Comparison of ENCODE assay signal across 8 mouse cellular contexts in genomic region chr1:131199118-131199821, GRCm38 (mm10). TPM values are rescaled to one million over a fixed set of nuclear protein-coding genes. Genes with fewer than 3 reads are reported as not detected.
DNase-seq lines count a peak whose midpoint lies in the region; ATAC-seq and TF ChIP-seq lines count a peak whose summit lies in the region.

No protein-coding gene starts in this region.

- H3K36me3 ChIP-seq in kidney, embryonic 14.5 days (ENCODE audit: control insufficient read depth, insufficient read depth, low read length), result no peaks in the 10 kb centered on the region
- H3K36me3 ChIP-seq in limb, embryonic 13.5 days, result no peaks in the 10 kb centered on the region
- H3K36me3 ChIP-seq in hindbrain, embryonic 16.5 days (ENCODE audit: control insufficient read depth, insufficient read depth, low read length), result no peaks in the 10 kb centered on the region

- no peak for TF ChIP-seq POLR2A in bone marrow macrophage, adult 2 months (IDR thresholded peaks at IDR 0.05; ENCODE audit: borderline replicate concordance, low read depth, low read length)

- H3K9me3 ChIP-seq in kidney, embryonic 14.5 days (ENCODE audit: control insufficient read depth, low read length), result no peaks in the 10 kb centered on the region
- H3K9me3 ChIP-seq in limb, embryonic 13.5 days, result no peaks in the 10 kb centered on the region
- H3K9me3 ChIP-seq in hindbrain, embryonic 16.5 days (ENCODE audit: control insufficient read depth, low read length), result no peaks in the 10 kb centered on the region

- DNase-seq in kidney, postnatal 36 days, result peak; percentile 28 to 43
- DNase-seq in spleen, postnatal 4 days (ENCODE audit: low spot score in 2 of 2), result peak; percentile 27 to 74
- DNase-seq in urinary bladder, adult 18-20 months (ENCODE audit: low spot score in 2 of 2), result no peak
- no peak for DNase-seq in layer of hippocampus, postnatal 25 days (ENCODE audit: extremely low spot score in 1 of 2, low spot score in 1 of 2)

- 0 out of 2 replicates have a peak, but pooled peaks cover 12% of the 10 kb centered on the region for H3K4me1 ChIP-seq in kidney, embryonic 14.5 days (ENCODE audit: control insufficient read depth, insufficient read depth, low read length)
- peaks cover 15% of the 10 kb centered on the region for H3K4me1 ChIP-seq in bone marrow macrophage, adult 2 months (ENCODE audit: control insufficient read depth, insufficient read depth, low read length)
- peaks cover 32% of the 10 kb centered on the region for H3K4me1 ChIP-seq in limb, embryonic 13.5 days
- no peaks in the 10 kb centered on the region for H3K4me1 ChIP-seq in hindbrain, embryonic 16.5 days (ENCODE audit: control insufficient read depth, insufficient read depth, low read depth, low read length)

- H3K4me2 ChIP-seq in kidney, embryonic 14.5 days (replicated peaks; ENCODE audit: low read depth, low read length), result no peak overlapping the region
- H3K4me2 ChIP-seq in limb, embryonic 13.5 days (replicated peaks), result peak overlapping the region; percentile 5; the same call in 1 of the 2 replicates
- no peak overlapping the region for H3K4me2 ChIP-seq in hindbrain, embryonic 16.5 days (ENCODE audit: low read length)

- no peaks in the 10 kb centered on the region for H3K27me3 ChIP-seq in kidney, embryonic 14.5 days (ENCODE audit: control insufficient read depth, insufficient read depth, low read length)
- H3K27me3 ChIP-seq in limb, embryonic 13.5 days, result 0 out of 2 replicates have a peak, but pooled peaks cover 4% of the 10 kb centered on the region
- H3K27me3 ChIP-seq in hindbrain, embryonic 16.5 days (replicated peaks; ENCODE audit: control insufficient read depth, insufficient read depth, low read length), result no peaks in the 10 kb centered on the region

- H3K9ac ChIP-seq in kidney, embryonic 14.5 days (ENCODE audit: low read depth, low read length), result no peak overlapping the region
- H3K9ac ChIP-seq in limb, embryonic 13.5 days, result no peak overlapping the region
- H3K9ac ChIP-seq in hindbrain, embryonic 16.5 days (ENCODE audit: low read depth, low read length), result no peak overlapping the region

- 64% methylated on average over 18 of the region's 18 CpGs for WGBS in kidney, embryonic 14.5 days
- WGBS in limb, embryonic 13.5 days, result 53% methylated on average over 18 of the region's 18 CpGs
- 87% methylated on average over 18 of the region's 18 CpGs for WGBS in hindbrain, embryonic 16.5 days

- no peak overlapping the region for H3K27ac ChIP-seq in kidney, embryonic 14.5 days (ENCODE audit: low read depth, low read length)
- H3K27ac ChIP-seq in bone marrow macrophage, adult 2 months (ENCODE audit: insufficient read depth, low read depth, low read length), result peak overlapping the region; percentile 88
- no peak overlapping the region for H3K27ac ChIP-seq in limb, embryonic 13.5 days
- no peak overlapping the region for H3K27ac ChIP-seq in hindbrain, embryonic 16.5 days (ENCODE audit: low read depth, low read length)

- no peak overlapping the region for H3K4me3 ChIP-seq in kidney, embryonic 14.5 days (ENCODE audit: low read length)
- peak overlapping the region; percentile 85 for H3K4me3 ChIP-seq in bone marrow macrophage, adult 2 months (ENCODE audit: insufficient read depth, low read length)
- no peak overlapping the region for H3K4me3 ChIP-seq in limb, embryonic 13.5 days
- H3K4me3 ChIP-seq in hindbrain, embryonic 16.5 days (ENCODE audit: low read length), result no peak overlapping the region

- TF ChIP-seq CTCF in bone marrow macrophage, adult 2 months (IDR thresholded peaks at IDR 0.05; ENCODE audit: low read depth, low read length), result no peak

- ATAC-seq in kidney, embryonic 14.5 days (ENCODE audit: low FRiP score, low TSS enrichment), result no peak
- ATAC-seq in limb, embryonic 13.5 days (ENCODE audit: low FRiP score, low read depth), result no peak
- no peak for ATAC-seq in hindbrain, embryonic 16.5 days

RNA-seq across cellular contexts. Expression of gene Rassf5, which starts 45.8 kb away (rescaled TPM):
- polyA plus RNA-seq in kidney, embryonic 14.5 days (2014; fragmentation: Nextera tagmentation; extraction: Ambion mirVana), result 1.6 and 1.8 TPM in 2 replicates
- polyA plus RNA-seq in bone marrow macrophage, adult 2 months (2012; ENCODE audit: insufficient read depth, insufficient read length, missing spikeins), result 49.4 and 49.6 TPM in 2 replicates
- 1.9 and 2.1 TPM in 2 replicates for polyA plus RNA-seq in limb, embryonic 13.5 days (2015; fragmentation: Nextera tagmentation; extraction: Ambion mirVana)
- 10 to 100 TPM; 18.8 to 21.4 TPM for total RNA-seq in layer of hippocampus, postnatal 25 days (2021)
- polyA plus RNA-seq in hindbrain, embryonic 16.5 days (2015; fragmentation: Nextera tagmentation; extraction: Ambion mirVana), result 5.5 and 6.7 TPM in 2 replicates

RNA-seq across cellular contexts. Expression of gene Eif2d, which starts 46.3 kb away (rescaled TPM):
- 51.7 and 67.9 TPM in 2 replicates for polyA plus RNA-seq in kidney, embryonic 14.5 days (2014; fragmentation: Nextera tagmentation; extraction: Ambion mirVana)
- 20.5 and 23.2 TPM in 2 replicates for polyA plus RNA-seq in bone marrow macrophage, adult 2 months (2012; ENCODE audit: insufficient read depth, insufficient read length, missing spikeins)
- polyA plus RNA-seq in limb, embryonic 13.5 days (2015; fragmentation: Nextera tagmentation; extraction: Ambion mirVana), result 63.1 and 65.4 TPM in 2 replicates
- 10 to 100 TPM; 37.6 to 39.4 TPM for total RNA-seq in layer of hippocampus, postnatal 25 days (2021)
- 48.0 and 50.5 TPM in 2 replicates for polyA plus RNA-seq in hindbrain, embryonic 16.5 days (2015; fragmentation: Nextera tagmentation; extraction: Ambion mirVana)

Comparison
In these comparisons a context has a peak if more than half of its experiments do, and no peak if none do; other contexts are left out.
1. DNase-seq: peak in kidney, postnatal 36 days (2 of 2) and spleen, postnatal 4 days (2 of 2); none in urinary bladder, adult 18-20 months (0 of 2) and layer of hippocampus, postnatal 25 days (0 of 2).